In genomic region chr11:20331690-20332537, GRCm38 (mm10) we compare ENCODE assay signal across 8 mouse cellular contexts. TPM values are rescaled to one million over a fixed set of nuclear protein-coding genes. Genes with fewer than 3 reads are reported as not detected.
DNase-seq lines count a peak whose midpoint lies in the region; ATAC-seq lines count a peak whose summit lies in the region.

No protein-coding gene starts in this region.

- H3K4me2 ChIP-seq in hindbrain, embryonic 16.5 days (ENCODE audit: low read length), result peak overlapping the region; percentile 67

- WGBS in hindbrain, embryonic 16.5 days, result under 1% methylated on average over 59 of the region's 61 CpGs

- peak overlapping the region; percentile 93 for H3K27ac ChIP-seq in hindbrain, embryonic 16.5 days (ENCODE audit: low read depth, low read length)

- ATAC-seq in frontal cortex, adult (ENCODE audit: low TSS enrichment), result peak; percentile 53
- ATAC-seq in hindbrain, embryonic 16.5 days, result peak; percentile 34; the same call in 1 of the 2 replicates
- peak; percentile 12 for ATAC-seq in megakaryocyte, adult 5-6 weeks (ENCODE audit: poor library complexity, severe bottlenecking)

- H3K4me3 ChIP-seq in hindbrain, embryonic 16.5 days (ENCODE audit: low read length), result peak overlapping the region; percentile 68

- intact Hi-C loops in left cerebral cortex, postnatal 10 days (cut with DNase I), result loop anchor here (2.0 to 5.0 kb wide), 3 partner anchors 27 to 70 kb away; no protein-coding TSS in a partner anchor

- no peaks in the 10 kb centered on the region for H3K9me3 ChIP-seq in hindbrain, embryonic 16.5 days (ENCODE audit: control insufficient read depth, low read length)

- peaks cover 22% of the 10 kb centered on the region for H3K4me1 ChIP-seq in hindbrain, embryonic 16.5 days (ENCODE audit: control insufficient read depth, insufficient read depth, low read depth, low read length)

- no peaks in the 10 kb centered on the region for H3K36me3 ChIP-seq in hindbrain, embryonic 16.5 days (ENCODE audit: control insufficient read depth, insufficient read depth, low read length)

- peak overlapping the region; percentile 83 for H3K9ac ChIP-seq in hindbrain, embryonic 16.5 days (ENCODE audit: low read depth, low read length)

- H3K27me3 ChIP-seq in hindbrain, embryonic 16.5 days (replicated peaks; ENCODE audit: control insufficient read depth, insufficient read depth, low read length), result no peaks in the 10 kb centered on the region

- peak; percentile 36 for DNase-seq in layer of hippocampus, adult 11-12 months (ENCODE audit: low spot score)
- DNase-seq in layer of hippocampus, adult 9-10 months (ENCODE audit: low spot score), result no peak
- DNase-seq in cerebellum, adult 11-12 months, result peak; percentile 55
- peak; percentile 44 to 63 for DNase-seq in left cerebral cortex, postnatal 10 days (ENCODE audit: extremely low spot score in 1 of 2, low spot score in 2 of 2)
- peak; percentile 36 to 55 for DNase-seq in right cerebral cortex, postnatal 36 days (ENCODE audit: low spot score in 2 of 2)

RNA-seq across cellular contexts. Expression of gene Slc1a4, which starts 0.6 kb away (rescaled TPM):
- 79.4 and 82.1 TPM in 2 replicates for polyA plus RNA-seq in hindbrain, embryonic 16.5 days (2015; fragmentation: Nextera tagmentation; extraction: Ambion mirVana)
- 10 to 100 TPM; 67.7 to 75.4 TPM for total RNA-seq in left cerebral cortex, postnatal 10 days (2021)
- not detected in 2 replicates for total RNA-seq in megakaryocyte, adult 5-6 weeks (2015)
- 0.07 and 0.20 TPM in 2 replicates for total RNA-seq in megakaryocyte, adult 5-6 weeks (2017)

Comparison
In these comparisons a context has a peak if more than half of its experiments do, and no peak if none do; other contexts are left out.
1. RNA of gene Slc1a4, which starts 0.6 kb away (total RNA-seq): 67.7 to 75.4 TPM in left cerebral cortex, postnatal 10 days; 0.07 to 0.20 TPM in megakaryocyte, adult 5-6 weeks; every median in the first group is over 10 times any median in the second.
2. Peak in every context shown above with its lines, with median percentiles within 50 percentile points of each other: ATAC-seq.